Mouse (Mus musculus) gastrocnemius, postnatal 10 days (tissue): ENCODE measurements around the gene Smtnl2. TPM values are rescaled to one million over a fixed set of nuclear protein-coding genes. Genes with fewer than 3 reads are reported as not detected.
A peak's percentile ranks its signal among the peaks of the same experiment; 100 is the strongest.
"Not testable (repeated sequence)": the region's sequence is repeated elsewhere in the genome, so short reads cannot be mapped to it uniquely, and the experiment has no call there.

Source experiments
- DNase-seq: peaks from one replicate; pipeline ENCODE4 v3.0.0; 2021; ENCODE audit warnings: mixed read lengths
- long read RNA-seq, 2 experiments: library from polyadenylated mRNA; stranded (forward); transcript quantifications; one replicate each; pipeline ENCODE4 v2.0.0; 2021
- total RNA-seq, 2 experiments: library from RNA; stranded (reverse); gene quantifications; 2 replicates each; pipeline ENCODE4 v1.2.3; 2021

Gene Smtnl2
- 100 to 1,000 TPM; 145 to 153 TPM for total RNA-seq
- long read RNA-seq, experiment 1, transcript Smtnl2-202 (8 exons, 3,572 nt): major isoform, 174 of 209 reads
- long read RNA-seq, experiment 1, partial matches to known transcripts: 23 of 209 reads
- long read RNA-seq, experiment 1, other reads (novel, unspliced or antisense): 12 of 209 reads
- long read RNA-seq, experiment 2, transcript Smtnl2-202 (8 exons, 3,572 nt): major isoform, 131 of 157 reads
- long read RNA-seq, experiment 2, partial matches to known transcripts: 17 of 157 reads
- long read RNA-seq, experiment 2, other reads (novel, unspliced or antisense): 9 of 157 reads

GRCm38 (mm10) chr11:72411093-72411921 lies at the start of gene Smtnl2:
Gene Smtnl2 (minus strand): TSS chr11:72411713.
- peak; percentile 92 for DNase-seq

GRCm38 (mm10) chr11:72458502-72458901 lies 47.0 kb upstream of the Smtnl2 start:
- no peak for DNase-seq

- DNase-seq: no peak
These were observed 46.5 kb upstream of the Smtnl2 start for GRCm38 (mm10) chr11:72457995-72458496.

- DNase-seq: no peak
These were observed 44.2 kb upstream of the Smtnl2 start for GRCm38 (mm10) chr11:72455694-72456093.

- DNase-seq: no peak
These were observed 41.8 kb upstream of the Smtnl2 start for GRCm38 (mm10) chr11:72453105-72453953.

- no peak for DNase-seq
These were observed 40.7 kb upstream of the Smtnl2 start for GRCm38 (mm10) chr11:72452140-72452665.

- no peak for DNase-seq
These were observed 36.0 kb upstream of the Smtnl2 start for GRCm38 (mm10) chr11:72447475-72447874.

- no peak for DNase-seq
These were observed 35.0 kb upstream of the Smtnl2 start for GRCm38 (mm10) chr11:72446311-72447105.

GRCm38 (mm10) chr11:72440965-72441664 lies 29.6 kb upstream of the Smtnl2 start, which contains the start of gene Mybbp1a:
Gene Mybbp1a (plus strand): TSS chr11:72441355.
- DNase-seq: peak; percentile 99

- not testable (repeated sequence) for DNase-seq
These were observed 29.1 kb upstream of the Smtnl2 start for GRCm38 (mm10) chr11:72440597-72440964.

- DNase-seq: no peak
These were observed 26.9 kb upstream of the Smtnl2 start for GRCm38 (mm10) chr11:72438411-72438810.

- no peak for DNase-seq
These were observed 25.5 kb upstream of the Smtnl2 start for GRCm38 (mm10) chr11:72436756-72437650.

- peak; percentile 68 for DNase-seq
These were observed 24.8 kb upstream of the Smtnl2 start for GRCm38 (mm10) chr11:72436271-72436670.

GRCm38 (mm10) chr11:72435694-72436045 lies 24.2 kb upstream of the Smtnl2 start:
- DNase-seq: no peak

- DNase-seq: no peak
These were observed 23.6 kb upstream of the Smtnl2 start, which contains the start of gene Ggt6 for GRCm38 (mm10) chr11:72434963-72435693. Gene Ggt6 (plus strand): TSS chr11:72435526.

- DNase-seq: not testable (repeated sequence)
These were observed 19.0 kb upstream of the Smtnl2 start for GRCm38 (mm10) chr11:72430311-72431068.

- peak; percentile 69 for DNase-seq
These were observed 17.8 kb upstream of the Smtnl2 start for GRCm38 (mm10) chr11:72429288-72429690.

- peak; percentile 90 for DNase-seq
These were observed 17.2 kb upstream of the Smtnl2 start for GRCm38 (mm10) chr11:72428694-72429093.
